Mouse (Mus musculus) MEL (cell line): ENCODE results near the gene Fam43b. TPM values are rescaled to one million over a fixed set of nuclear protein-coding genes. Genes with fewer than 3 reads are reported as not detected.
A peak's percentile ranks its signal among the peaks of the same experiment; 100 is the strongest.

Experiments
- DNase-seq: peaks from one replicate; pipeline ENCODE4 v3.0.0; 2011; ENCODE audit warnings: low read depth, low spot score
- H3K27ac ChIP-seq: 2 replicates; pipeline ENCODE4 v1.5.1; 2012; ENCODE audit warnings: low read depth, mild to moderate bottlenecking, control low read depth, low read length, moderate library complexity; ENCODE audit not compliant: control insufficient read depth
- H3K27me3 ChIP-seq, 2 experiments: fragments of 150-350 bp in 1 of 2; sonication (generic) in 1 of 2; 2 replicates each; pipeline ENCODE4 v1.6.1; 2012; ENCODE audit warnings: low read length in 2 of 2, mild to moderate bottlenecking in 2 of 2, improper control_type of control experiment in 1 of 2, moderate library complexity in 1 of 2; ENCODE audit not compliant: insufficient read depth in 2 of 2, control insufficient read depth in 1 of 2
- H3K36me3 ChIP-seq, 2 experiments: 2 replicates each; pipeline ENCODE4 v1.6.1; 2012 to 2014; ENCODE audit warnings: low read length in 2 of 2, improper control_type of control experiment in 1 of 2, inconsistent platforms in 1 of 2, mild to moderate bottlenecking in 1 of 2; ENCODE audit not compliant: insufficient read depth in 2 of 2, control insufficient read depth in 1 of 2
- H3K4me1 ChIP-seq, 2 experiments: fragments of 150-350 bp in 1 of 2; sonication (generic) in 1 of 2; 2 replicates each; pipeline ENCODE4 v1.6.1; 2012; ENCODE audit warnings: low read length in 2 of 2, improper control_type of control experiment in 1 of 2, mild to moderate bottlenecking in 1 of 2; ENCODE audit not compliant: insufficient read depth in 2 of 2, control insufficient read depth in 1 of 2
- H3K4me3 ChIP-seq, 2 experiments: fragments of 150-350 bp in 1 of 2; sonication (generic) in 1 of 2; 2 replicates each; pipeline ENCODE4 v1.5.1; 2012; ENCODE audit warnings: low read depth in 2 of 2, low read length in 2 of 2, mild to moderate bottlenecking in 2 of 2, moderate library complexity in 2 of 2, control low read depth in 1 of 2, improper control_type of control experiment in 1 of 2; ENCODE audit not compliant: control insufficient read depth in 1 of 2, insufficient read depth in 1 of 2
- H3K79me2 ChIP-seq: 2 replicates; pipeline ENCODE4 v1.6.1; 2012; ENCODE audit warnings: mild to moderate bottlenecking, low read length, moderate library complexity; ENCODE audit not compliant: control insufficient read depth, poor library complexity, insufficient read depth
- H3K9ac ChIP-seq: 2 replicates; pipeline ENCODE4 v1.6.1; 2012; ENCODE audit warnings: low read depth, mild to moderate bottlenecking, control low read depth, low read length, moderate library complexity; ENCODE audit not compliant: control insufficient read depth, poor library complexity, severe bottlenecking
- H3K9me3 ChIP-seq: fragments of 150-350 bp; sonication (generic); replicated peaks from 2 replicates; pipeline ENCODE4 v1.6.1; 2012; ENCODE audit warnings: mild to moderate bottlenecking, low read length, improper control_type of control experiment, moderate library complexity; ENCODE audit not compliant: insufficient read depth
- BHLHE40 ChIP-seq: IDR thresholded peaks from 2 replicates; pipeline ENCODE4 v1.6.1; 2012; ENCODE audit warnings: low read depth, mild to moderate bottlenecking, inconsistent platforms, low read length, improper control_type of control experiment, borderline replicate concordance
- CTCF ChIP-seq, 3 experiments: IDR thresholded peaks in 2 of 3; conservative IDR thresholded peaks in 1 of 3; 2 replicates each; pipeline ENCODE4 v1.5.1; 2011 to 2012; ENCODE audit warnings: low read length in 3 of 3, low read depth in 2 of 3, mild to moderate bottlenecking in 2 of 3, improper control_type of control experiment in 1 of 3, inconsistent platforms in 1 of 3, mixed read lengths in 1 of 3, moderate library complexity in 1 of 3; ENCODE audit not compliant: control insufficient read depth in 1 of 3, insufficient read depth in 1 of 3, poor library complexity in 1 of 3, severe bottlenecking in 1 of 3
- E2F4 ChIP-seq: IDR thresholded peaks from 2 replicates; pipeline ENCODE4 v1.6.1; 2011; ENCODE audit warnings: low read depth, low read length, improper control_type of control experiment, borderline replicate concordance
- EP300 ChIP-seq, 2 experiments: IDR thresholded peaks; 2 replicates each; pipeline ENCODE4 v1.6.1; 2011; ENCODE audit warnings: improper control_type of control experiment in 2 of 2, low read length in 2 of 2, low read depth in 1 of 2, mild to moderate bottlenecking in 1 of 2
- ETS1 ChIP-seq: IDR thresholded peaks from 2 replicates; pipeline ENCODE4 v1.6.1; 2012; ENCODE audit warnings: low read depth, mild to moderate bottlenecking, inconsistent platforms, low read length, improper control_type of control experiment, moderate library complexity
- GABPA ChIP-seq: IDR thresholded peaks from 2 replicates; pipeline ENCODE4 v1.6.1; 2012; ENCODE audit warnings: low read depth, mild to moderate bottlenecking, inconsistent platforms, low read length, improper control_type of control experiment, moderate library complexity
- GATA1 ChIP-seq: IDR thresholded peaks from 2 replicates; pipeline ENCODE4 v1.6.1; 2011; ENCODE audit warnings: low read depth, low read length, improper control_type of control experiment
- HCFC1 ChIP-seq: IDR thresholded peaks from 2 replicates; pipeline ENCODE4 v1.6.1; 2012; ENCODE audit warnings: low read depth, mild to moderate bottlenecking, inconsistent platforms, low read length, improper control_type of control experiment, moderate library complexity
- MAFK ChIP-seq: IDR thresholded peaks from 2 replicates; pipeline ENCODE4 v1.6.1; 2011; ENCODE audit warnings: low read depth, mild to moderate bottlenecking, low read length, improper control_type of control experiment, borderline replicate concordance
- MAX ChIP-seq: IDR thresholded peaks from 2 replicates; pipeline ENCODE4 v1.6.1; 2011; ENCODE audit warnings: low read length, improper control_type of control experiment
- MYC ChIP-seq: IDR thresholded peaks from 2 replicates; pipeline ENCODE4 v1.6.1; 2011; ENCODE audit warnings: low read depth, mild to moderate bottlenecking, low read length, improper control_type of control experiment, moderate library complexity
- NRF1 ChIP-seq: IDR thresholded peaks from 2 replicates; pipeline ENCODE4 v1.6.1; 2014; ENCODE audit warnings: low read depth, mild to moderate bottlenecking, inconsistent platforms, low read length, improper control_type of control experiment, moderate library complexity; ENCODE audit not compliant: poor library complexity, insufficient read depth, severe bottlenecking
- POLR2A ChIP-seq, 2 experiments: IDR thresholded peaks; 2 replicates each; pipeline ENCODE4 v1.6.1; 2011 to 2012; ENCODE audit warnings: low read length in 2 of 2, mild to moderate bottlenecking in 2 of 2, control low read depth in 1 of 2, improper control_type of control experiment in 1 of 2, low read depth in 1 of 2, moderate library complexity in 1 of 2; ENCODE audit not compliant: control insufficient read depth in 1 of 2, insufficient read depth in 1 of 2, poor library complexity in 1 of 2
- POLR2AphosphoS2 ChIP-seq: IDR thresholded peaks from 2 replicates; pipeline ENCODE4 v1.6.1; 2011; ENCODE audit warnings: low read length, improper control_type of control experiment
- POLR2AphosphoS5 ChIP-seq: IDR thresholded peaks from 2 replicates; pipeline ENCODE4 v1.6.1; 2012; ENCODE audit warnings: low read depth, borderline replicate concordance, mild to moderate bottlenecking, inconsistent platforms, low read length, moderate library complexity, mixed read lengths
- RAD21 ChIP-seq: IDR thresholded peaks from 2 replicates; pipeline ENCODE4 v1.6.1; 2011; ENCODE audit warnings: mild to moderate bottlenecking, low read depth, low read length, improper control_type of control experiment
- SMC3 ChIP-seq: IDR thresholded peaks from 2 replicates; pipeline ENCODE4 v1.6.1; 2011; ENCODE audit warnings: low read depth, low read length, improper control_type of control experiment
- TAL1 ChIP-seq: IDR thresholded peaks from 2 replicates; pipeline ENCODE4 v1.6.1; 2012; ENCODE audit warnings: mild to moderate bottlenecking, inconsistent platforms, low read length, moderate library complexity, mixed read lengths
- TCF12 ChIP-seq: IDR thresholded peaks from 2 replicates; pipeline ENCODE4 v1.6.1; 2014; ENCODE audit warnings: low read depth, mild to moderate bottlenecking, inconsistent platforms, low read length, improper control_type of control experiment, moderate library complexity
- USF1 ChIP-seq: IDR thresholded peaks from 2 replicates; pipeline ENCODE4 v1.6.1; 2014; ENCODE audit warnings: low read depth, mild to moderate bottlenecking, inconsistent platforms, low read length, improper control_type of control experiment, moderate library complexity
- ZC3H11A ChIP-seq: IDR thresholded peaks from 2 replicates; pipeline ENCODE4 v1.6.1; 2012; ENCODE audit warnings: low read depth, mild to moderate bottlenecking, inconsistent platforms, low read length, improper control_type of control experiment
- ZNF384 ChIP-seq: IDR thresholded peaks from 2 replicates; pipeline ENCODE4 v1.6.1; 2012; ENCODE audit warnings: low read depth, mild to moderate bottlenecking, inconsistent platforms, low read length, improper control_type of control experiment
- polyA plus RNA-seq, 2 experiments: library from polyadenylated mRNA; stranded (reverse) in 1 of 2; unstranded in 1 of 2; fragments of >175 nt in 1 of 2; fragments of >200 nt in 1 of 2; gene quantifications; 2 replicates each; pipeline versions ENCODE4 v1.2.1 to v1.2.4; 2012; ENCODE audit warnings: low replicate concordance in 2 of 2, low read depth in 1 of 2; ENCODE audit not compliant: insufficient read length in 2 of 2, insufficient read depth in 1 of 2, missing spikeins in 1 of 2
- total RNA-seq: library from RNA; depleted of rRNA; stranded (reverse); fragments of 300-350 nt; gene quantifications from 2 replicates; pipeline ENCODE4 v1.2.3, GENCODE M21; 2012

Gene Fam43b
- total and polyA plus RNA-seq, 3 experiments, result not detected

GRCm38 (mm10) chr4:138380132-138380689, 16.1 kb downstream of the Fam43b start:
- H3K9ac ChIP-seq, result no peak overlapping the region
- H3K4me1 ChIP-seq, result peaks cover 0 to 4% of the 10 kb centered on the region in 2 experiments; a peak in 1 of 4 replicates
- no peaks in the 10 kb centered on the region for H3K79me2 ChIP-seq
- TF ChIP-seq ZC3H11A (no peak), BHLHE40 (no peak), NRF1 (no peak), POLR2A (IDR thresholded peaks at IDR 0.05; ENCODE audit: control insufficient read depth in 1 of 2, insufficient read depth in 1 of 2, low read depth in 1 of 2, low read length in 2 of 2, poor library complexity in 1 of 2) (no peak), ZNF384 (no peak), SMC3 (no peak), ETS1 (no peak), HCFC1 (no peak)
- TF ChIP-seq, all 39 proteins: peak for 0
- Histone ChIP-seq H3K36me3 (no peaks in the 10 kb centered on the region), H3K4me3 (no peak overlapping the region), H3K27me3 (no peaks in the 10 kb centered on the region), H3K27ac (no peak overlapping the region), H3K9me3 (no peaks in the 10 kb centered on the region)
- DNase-seq, result no peak

- DNase-seq, result peak; percentile 86
- H3K79me2 ChIP-seq, result no peaks in the 10 kb centered on the region
- H3K27ac ChIP-seq, result no peak overlapping the region
- no peak overlapping the region for H3K4me3 ChIP-seq
- no peak for TF ChIP-seq MYC
- peak; percentile 86 for TF ChIP-seq SMC3
- peak; percentile 71 for TF ChIP-seq RAD21
- TF ChIP-seq CTCF (IDR thresholded peaks at IDR 0.05 in 2 of 3, conservative IDR thresholded peaks at IDR 0.05 in 1 of 3; ENCODE audit: control insufficient read depth in 1 of 3, insufficient read depth in 1 of 3, low read depth in 2 of 3, low read length in 3 of 3, poor library complexity in 1 of 3, severe bottlenecking in 1 of 3), result peak; percentile 66 to 83 (median 81)
- peak; percentile 65 for TF ChIP-seq ZC3H11A
- TF ChIP-seq, all 39 proteins: peak for 4
- Histone ChIP-seq H3K36me3 (no peaks in the 10 kb centered on the region), H3K4me1 (peaks cover 0 to 4% of the 10 kb centered on the region in 2 experiments; a peak in 1 of 4 replicates), H3K27me3 (no peaks in the 10 kb centered on the region), H3K9me3 (no peaks in the 10 kb centered on the region), H3K9ac (no peak overlapping the region)
These were observed 17.1 kb downstream of the Fam43b start for GRCm38 (mm10) chr4:138379091-138379840.

DNA sequence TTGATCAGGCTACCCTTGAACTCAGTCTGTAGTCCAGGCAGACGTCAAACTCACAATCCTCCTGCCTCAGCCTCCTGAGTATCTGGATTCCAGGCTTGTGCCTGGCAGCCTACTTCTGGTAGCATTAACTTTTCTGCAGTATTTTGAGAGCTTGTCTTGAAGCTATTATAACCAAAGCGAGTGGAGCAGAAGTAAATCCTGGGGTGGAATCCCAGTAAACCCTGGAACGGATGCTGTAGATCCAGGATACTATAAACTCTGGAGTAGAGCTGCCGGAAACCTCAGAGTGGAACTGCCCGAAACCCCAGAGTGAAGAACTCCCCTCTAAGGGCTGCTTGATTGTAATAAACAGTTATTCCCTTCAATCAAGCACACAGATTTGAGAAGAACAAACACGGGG, 18.8 kb downstream of the Fam43b start:
- Histone ChIP-seq H3K27ac (no peak overlapping the region), H3K4me3 (no peak overlapping the region), H3K9ac (no peak overlapping the region), H3K79me2 (no peaks in the 10 kb centered on the region), H3K36me3 (no peaks in the 10 kb centered on the region), H3K9me3 (no peaks in the 10 kb centered on the region), H3K4me1 (peaks cover 0 to 4% of the 10 kb centered on the region in 2 experiments; a peak in 1 of 4 replicates), H3K27me3 (no peaks in the 10 kb centered on the region)
- DNase-seq, result peak; percentile 50
- TF ChIP-seq TAL1 (no peak), EP300 (IDR thresholded peaks at IDR 0.05; ENCODE audit: low read depth in 1 of 2, low read length in 2 of 2) (no peak), MAFK (no peak), POLR2AphosphoS2 (no peak), GATA1 (no peak), ETS1 (no peak), POLR2AphosphoS5 (no peak), BHLHE40 (no peak), TCF12 (no peak), MAX (no peak), USF1 (no peak), ZNF384 (no peak), E2F4 (no peak), GABPA (no peak), NRF1 (no peak)
